Mouse (Mus musculus) hindbrain, postnatal 0 days (tissue): ENCODE measurements around the gene Coasy. TPM values are rescaled to one million over a fixed set of nuclear protein-coding genes. Genes with fewer than 3 reads are reported as not detected.

Experiments used
- ATAC-seq: fragments of 200-750 bp; cut with Nextera tagmentation; 2 replicates; pipeline ENCODE4 v1.8.0; 2017; ENCODE audit warnings: mild to moderate bottlenecking, moderate TSS enrichment, moderate library complexity
- DNase-seq: peaks from one replicate; pipeline ENCODE4 v3.0.0-alpha.2; 2015; ENCODE audit warnings: low spot score
- H3K27ac ChIP-seq: fragments of 300-500 bp; sonication (generic); 2 replicates; pipeline ENCODE4 v1.5.1; 2014; ENCODE audit warnings: mild to moderate bottlenecking
- H3K27me3 ChIP-seq: fragments of 300-500 bp; sonication (generic); 2 replicates; pipeline ENCODE4 v1.6.1; 2014; ENCODE audit warnings: low read length, mixed read lengths; ENCODE audit not compliant: insufficient read depth
- H3K36me3 ChIP-seq: fragments of 300-500 bp; sonication (generic); 2 replicates; pipeline ENCODE4 v1.6.1; 2014; ENCODE audit warnings: low read length, mixed read lengths; ENCODE audit not compliant: insufficient read depth
- H3K4me1 ChIP-seq: fragments of 300-500 bp; sonication (generic); 2 replicates; pipeline ENCODE4 v1.6.1; 2014; ENCODE audit warnings: antibody characterized with exemption, low read length, mixed read lengths; ENCODE audit not compliant: insufficient read depth
- H3K4me2 ChIP-seq: fragments of 300-500 bp; sonication (generic); 2 replicates; pipeline ENCODE4 v1.6.1; 2014; ENCODE audit warnings: low read depth, mild to moderate bottlenecking, low read length, moderate library complexity, mixed read lengths
- H3K4me3 ChIP-seq: fragments of 300-500 bp; sonication (generic); 2 replicates; pipeline ENCODE4 v1.5.1; 2014; ENCODE audit warnings: low read length
- H3K9ac ChIP-seq: fragments of 300-500 bp; sonication (generic); replicated peaks from 2 replicates; pipeline ENCODE4 v1.6.1; 2014; ENCODE audit warnings: mild to moderate bottlenecking, low read length, moderate library complexity, mixed read lengths
- H3K9me3 ChIP-seq: fragments of 300-500 bp; sonication (generic); 2 replicates; pipeline ENCODE4 v1.6.1; 2016; ENCODE audit warnings: low read length, mixed read lengths
- CTCF ChIP-seq: IDR thresholded peaks from 2 replicates; pipeline ENCODE4 v1.5.1; 2016; ENCODE audit warnings: antibody characterized with exemption, control low read depth, low read depth
- WGBS: fragments of 180-500 bp; shearing (Covaris S2); extraction: QIAGEN DNeasy Blood & Tissue Kit; methylation state at CpG from one replicate; pipeline ENCODE4 v1.1.7; 2014; 5-methylcytosine and 5-hydroxymethylcytosine counted together
- polyA plus RNA-seq: library from polyadenylated mRNA; unstranded; fragments of >200 nt; fragmentation: Nextera tagmentation; extraction: Ambion mirVana; gene quantifications from 2 replicates; pipeline ENCODE4 v1.2.1, GENCODE M21; 2015
- total RNA-seq: library from RNA; depleted of rRNA; stranded (reverse); fragments of >200 nt; gene quantifications from 2 replicates; pipeline ENCODE4 v1.2.3, GENCODE M21; 2014

The Coasy gene
- total and polyA plus RNA-seq, 2 experiments from 2014 or later: 35.1 to 53.2 TPM

DNA sequence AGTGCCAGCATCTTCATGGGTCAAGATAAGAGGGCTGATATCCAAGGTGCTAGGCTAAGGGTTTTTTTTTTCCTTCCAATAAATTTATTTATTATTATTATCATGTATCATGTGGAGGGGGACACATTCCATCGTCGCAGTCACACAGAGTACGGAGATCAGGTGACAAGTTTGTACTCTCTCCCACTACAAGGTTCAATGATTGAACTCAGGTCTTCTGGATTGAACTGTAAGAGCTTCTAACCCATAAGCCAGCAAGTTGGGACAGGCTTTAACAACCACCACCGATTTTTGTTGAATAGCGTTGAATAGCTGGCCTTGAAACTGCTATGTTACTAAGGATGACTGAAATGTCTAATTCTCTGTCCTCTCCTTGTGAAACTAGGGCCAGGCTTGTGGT is 1.9 kb upstream of the Coasy start:
- Histone ChIP-seq H3K4me1 (peaks cover 13% of the 10 kb centered on the region; the same call in 1 of the 2 replicates), H3K4me3 (no peak overlapping the region), H3K9ac (no peak overlapping the region), H3K4me2 (no peak overlapping the region), H3K36me3 (peaks cover 3% of the 10 kb centered on the region; the same call in 1 of the 2 replicates), H3K9me3 (no peaks in the 10 kb centered on the region), H3K27me3 (peaks cover 29% of the 10 kb centered on the region), H3K27ac (no peak overlapping the region)
- 71% methylated on average over 5 of the region's 5 CpGs for WGBS
- no peak for DNase-seq
- TF ChIP-seq CTCF: no peak
- no peak for ATAC-seq

DNA sequence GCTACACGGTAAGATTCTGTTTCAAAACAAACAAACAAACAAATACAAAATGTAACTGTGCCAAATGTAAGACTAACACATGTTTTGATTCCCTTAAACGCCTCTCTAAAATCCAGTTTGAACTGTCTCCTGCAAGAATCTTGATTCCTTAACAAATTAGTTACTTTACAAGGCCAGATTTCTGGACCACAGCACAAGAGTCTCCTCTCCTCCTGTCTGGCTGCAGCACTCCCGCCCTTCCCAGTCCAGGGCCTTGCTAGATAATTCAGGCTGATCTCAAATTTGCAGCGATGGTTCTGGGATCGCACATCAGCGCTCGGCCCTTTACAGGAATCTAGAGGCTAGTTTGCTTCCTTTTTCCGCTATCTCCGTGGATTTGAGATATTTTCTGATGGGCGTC is 706 bp upstream of the Coasy start:
- DNase-seq (peak; percentile 15), ATAC-seq (no peak)
- Histone ChIP-seq H3K4me2 (peak overlapping the region; percentile 100), H3K9me3 (no peaks in the 10 kb centered on the region), H3K36me3 (peaks cover 2% of the 10 kb centered on the region; the same call in 1 of the 2 replicates), H3K4me3 (peak overlapping the region; percentile 75), H3K9ac (peak overlapping the region; percentile 38), H3K27ac (peak overlapping the region; percentile 94), H3K27me3 (peaks cover 29% of the 10 kb centered on the region), H3K4me1 (peaks cover 20% of the 10 kb centered on the region; the same call in 1 of the 2 replicates)
- WGBS: 8% methylated on average over 10 of the region's 10 CpGs
- TF ChIP-seq CTCF: no peak

DNA sequence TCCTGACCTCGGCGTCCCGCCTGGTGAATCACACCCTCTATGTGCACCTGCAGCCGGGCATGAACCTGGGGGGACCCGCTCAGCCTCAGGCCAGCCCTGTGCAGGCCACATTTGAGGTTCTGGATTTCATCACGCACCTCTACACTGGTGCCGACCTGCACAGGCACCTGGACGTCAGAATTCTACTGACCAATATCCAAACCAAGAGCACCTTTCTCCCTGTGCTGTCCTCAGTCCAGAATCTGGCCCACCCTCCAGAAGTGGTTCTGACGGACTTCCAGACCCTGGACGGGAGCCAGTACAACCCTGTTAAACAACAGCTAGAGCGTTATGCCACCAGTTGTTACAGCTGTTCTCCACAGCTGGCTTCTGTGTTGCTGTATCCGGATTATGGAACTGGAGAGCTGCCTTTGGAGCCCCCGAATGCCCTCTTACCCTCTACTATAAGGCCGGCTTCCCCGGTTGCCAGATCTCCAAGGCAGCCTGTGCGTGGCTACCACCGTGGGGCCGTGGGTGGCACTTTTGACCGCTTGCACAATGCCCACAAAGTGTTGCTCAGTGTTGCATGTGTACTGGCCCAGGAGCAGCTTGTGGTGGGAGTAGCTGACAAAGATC is 825 bp downstream of the Coasy start:
- Histone ChIP-seq H3K4me2 (peak overlapping the region; percentile 100), H3K9ac (peak overlapping the region; percentile 90), H3K27me3 (peaks cover 18% of the 10 kb centered on the region), H3K36me3 (no peaks in the 10 kb centered on the region), H3K4me1 (peaks cover 27% of the 10 kb centered on the region), H3K9me3 (no peaks in the 10 kb centered on the region), H3K27ac (peak overlapping the region; percentile 94), H3K4me3 (peak overlapping the region; percentile 75)
- DNase-seq (no peak), ATAC-seq (no peak)
- WGBS: 31% methylated on average over 19 of the region's 19 CpGs
- no peak for TF ChIP-seq CTCF

- DNase-seq: no peak
- TF ChIP-seq CTCF: no peak
- H3K4me3 ChIP-seq: no peak overlapping the region
- peaks cover 27% of the 10 kb centered on the region for H3K4me1 ChIP-seq
- ATAC-seq: no peak
- H3K9me3 ChIP-seq: no peaks in the 10 kb centered on the region
- no peak overlapping the region for H3K9ac ChIP-seq
- H3K27me3 ChIP-seq: peaks cover 8% of the 10 kb centered on the region
- 80% methylated on average over 14 of the region's 14 CpGs for WGBS
- H3K27ac ChIP-seq: no peak overlapping the region
- H3K36me3 ChIP-seq: peaks cover 9% of the 10 kb centered on the region; the same call in 1 of the 2 replicates
- H3K4me2 ChIP-seq: no peak overlapping the region
Measured at GRCm38 (mm10) chr11:101084246-101084645, 1.9 kb downstream of the Coasy start.

GRCm38 (mm10) chr11:101084811-101085210 is 2.4 kb downstream of the Coasy start:
- Histone ChIP-seq H3K4me3 (no peak overlapping the region), H3K36me3 (peaks cover 15% of the 10 kb centered on the region; the same call in 1 of the 2 replicates), H3K27ac (no peak overlapping the region), H3K4me1 (peaks cover 27% of the 10 kb centered on the region), H3K27me3 (peaks cover 2% of the 10 kb centered on the region; the same call in 1 of the 2 replicates), H3K4me2 (no peak overlapping the region), H3K9me3 (no peaks in the 10 kb centered on the region), H3K9ac (no peak overlapping the region)
- TF ChIP-seq CTCF: no peak
- WGBS: 93% methylated on average over 12 of the region's 12 CpGs
- ATAC-seq: no peak
- DNase-seq: no peak

DNA sequence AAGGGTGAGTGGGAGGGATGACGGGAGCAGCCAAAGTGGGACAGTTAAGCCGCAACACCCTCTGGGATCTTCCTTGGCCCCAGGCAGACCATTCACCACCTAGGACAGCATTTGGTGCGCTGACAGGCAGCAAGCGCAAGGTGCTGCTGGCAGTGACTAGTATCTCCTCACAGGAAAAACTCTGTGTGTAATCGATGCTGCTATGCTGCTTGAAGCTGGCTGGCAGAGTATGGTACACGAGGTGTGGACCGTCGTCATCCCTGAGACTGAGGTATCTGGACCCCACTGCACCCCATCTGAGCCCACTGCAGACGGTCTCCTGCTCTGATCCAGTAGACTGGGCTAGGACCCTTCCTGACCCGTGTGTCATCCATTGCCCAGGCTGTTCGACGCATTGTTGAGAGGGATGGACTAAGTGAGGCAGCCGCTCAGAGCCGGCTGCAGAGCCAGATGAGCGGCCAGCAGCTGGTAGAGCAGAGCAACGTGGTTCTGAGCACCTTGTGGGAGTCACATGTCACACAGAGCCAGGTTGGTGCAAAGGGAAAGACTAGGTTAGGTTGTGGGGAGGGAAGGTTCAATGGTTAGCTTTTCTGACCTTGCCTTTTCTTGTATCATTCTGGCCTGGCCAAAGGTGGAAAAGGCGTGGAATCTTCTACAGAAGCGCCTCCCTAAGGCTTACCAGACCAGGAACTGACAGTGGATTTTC is 3.4 kb downstream of the Coasy start:
- peaks cover 24% of the 10 kb centered on the region; the same call in 1 of the 2 replicates for H3K36me3 ChIP-seq
- DNase-seq (no peak), ATAC-seq (no peak)
- H3K27me3 ChIP-seq: no peaks in the 10 kb centered on the region
- whole genome bisulfite sequencing: 93% methylated on average over 18 of the region's 18 CpGs
- peak overlapping the region; percentile 91; the same call in 1 of the 2 replicates for H3K27ac ChIP-seq
- TF ChIP-seq CTCF: no peak
- peaks cover 27% of the 10 kb centered on the region for H3K4me1 ChIP-seq
- no peaks in the 10 kb centered on the region for H3K9me3 ChIP-seq
- peak overlapping the region; percentile 98; the same call in 1 of the 2 replicates for H3K4me2 ChIP-seq
- H3K4me3 ChIP-seq: no peak overlapping the region
- H3K9ac ChIP-seq: no peak overlapping the region
